Mouse (Mus musculus): ENCODE data around the gene Apobec4.

Gene Apobec4

DNA sequence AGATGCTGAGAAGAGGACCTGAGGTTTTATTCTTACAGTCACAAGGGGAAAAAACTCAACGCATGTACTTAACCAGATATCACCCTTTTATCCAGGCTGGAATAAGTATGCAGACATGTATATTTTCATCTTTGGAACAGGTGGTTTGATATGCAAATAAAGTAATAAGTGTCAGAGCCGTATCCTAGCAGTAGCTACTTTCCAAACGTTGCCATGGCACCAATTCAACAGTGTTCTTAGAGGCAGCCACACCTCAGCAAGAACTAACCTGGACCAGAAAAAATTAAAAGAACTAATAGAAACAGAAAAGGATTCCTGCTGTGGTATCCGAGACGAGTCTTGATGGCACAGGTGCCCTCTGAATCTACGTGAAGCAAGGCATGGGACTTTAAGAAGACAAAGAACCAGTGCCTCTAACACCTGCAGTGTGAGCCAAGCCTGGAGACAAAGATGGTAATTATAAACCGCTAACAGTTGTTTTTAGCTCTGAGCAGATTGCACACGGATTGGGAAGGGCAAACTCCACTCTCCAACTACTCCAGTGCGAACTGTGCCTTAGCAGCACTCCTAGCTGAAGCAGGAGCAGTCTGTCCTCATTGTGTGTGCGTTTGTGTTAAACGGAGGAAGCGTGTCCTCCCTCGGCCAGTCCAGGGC, at the start of gene Apobec4:
Gene Apobec4 (plus strand): TSS at position 240 of the 654 bp plus-strand sequence.
- peak; percentile 24 for DNase-seq

DNA sequence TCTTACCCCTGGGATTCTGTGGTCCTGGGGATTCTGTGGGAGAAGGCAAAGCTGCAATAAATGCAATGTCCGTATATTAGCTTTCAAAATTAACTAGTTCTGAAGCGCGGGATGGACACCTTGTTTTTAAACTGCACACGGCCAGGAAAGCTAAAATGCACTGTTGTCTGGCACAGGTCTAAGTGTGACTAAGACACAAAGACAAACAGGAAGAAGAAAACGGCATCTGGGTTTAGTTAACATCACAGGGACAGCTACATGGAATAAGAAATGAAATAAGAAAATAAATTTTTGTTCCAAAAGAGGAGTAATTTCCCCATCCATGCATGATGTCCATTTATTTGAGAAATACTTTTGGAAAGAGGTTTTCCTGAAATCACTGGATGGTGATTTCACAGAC, 49.3 kb upstream of the Apobec4 start:
- DNase-seq: no peak

DNA sequence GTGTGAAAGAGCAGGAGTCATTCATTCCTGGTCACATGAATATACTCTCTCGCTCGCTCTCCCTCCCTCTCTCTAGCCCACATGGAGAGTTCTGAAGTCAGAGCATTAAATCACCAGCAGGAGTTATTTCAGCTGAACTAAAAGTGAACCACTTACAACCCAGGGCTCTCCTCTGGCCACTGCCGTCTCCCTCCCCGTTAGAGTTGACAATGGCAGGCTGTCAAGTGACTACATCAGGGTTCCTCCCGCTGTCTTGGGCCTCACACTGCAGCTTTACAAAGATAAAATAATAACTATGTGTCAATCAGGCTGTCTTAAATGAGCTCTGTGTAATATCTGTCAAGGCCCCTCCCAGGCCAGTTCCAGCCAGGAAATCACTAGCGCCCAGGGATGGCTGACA, 47.4 kb upstream of the Apobec4 start:
- peak; percentile 40 for DNase-seq

DNA sequence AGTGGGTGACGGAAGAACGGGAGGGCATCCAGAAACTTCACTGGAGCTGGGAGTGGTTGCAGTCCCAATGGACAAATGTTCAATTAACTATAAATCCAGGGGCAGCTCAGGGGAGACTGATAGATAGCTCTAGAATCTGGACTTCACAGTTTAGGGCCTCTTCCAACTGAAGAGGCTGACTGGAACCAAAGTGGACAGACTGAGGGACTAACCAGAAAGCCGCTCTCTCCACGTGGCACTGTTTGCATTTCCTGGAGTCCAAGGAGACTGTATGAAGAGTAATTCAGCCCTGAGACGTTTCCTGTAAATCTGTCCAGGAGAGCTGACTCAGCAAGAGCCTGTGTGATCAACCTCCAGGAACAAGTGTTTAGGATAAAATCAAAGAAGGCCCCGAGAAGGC, 46.4 kb upstream of the Apobec4 start:
- no peak for DNase-seq

DNA sequence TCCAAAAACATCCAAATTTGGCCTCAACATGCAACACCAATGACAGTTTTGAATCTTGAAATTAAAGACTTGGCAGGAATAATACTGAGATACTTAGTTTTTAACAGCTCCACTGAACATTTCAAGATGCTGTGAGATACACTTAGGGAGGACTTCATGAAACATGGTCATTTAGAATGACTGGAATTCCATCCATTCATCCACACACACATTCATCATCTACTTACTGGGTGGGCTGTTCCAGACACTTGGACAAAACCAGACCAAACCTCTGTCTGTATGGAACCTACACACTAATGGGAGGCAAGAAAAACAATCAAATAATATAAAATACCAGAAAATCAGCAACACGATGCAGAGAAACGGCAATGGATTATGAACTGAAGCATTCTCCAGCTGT, 42.8 kb upstream of the Apobec4 start:
- no peak for DNase-seq

DNA sequence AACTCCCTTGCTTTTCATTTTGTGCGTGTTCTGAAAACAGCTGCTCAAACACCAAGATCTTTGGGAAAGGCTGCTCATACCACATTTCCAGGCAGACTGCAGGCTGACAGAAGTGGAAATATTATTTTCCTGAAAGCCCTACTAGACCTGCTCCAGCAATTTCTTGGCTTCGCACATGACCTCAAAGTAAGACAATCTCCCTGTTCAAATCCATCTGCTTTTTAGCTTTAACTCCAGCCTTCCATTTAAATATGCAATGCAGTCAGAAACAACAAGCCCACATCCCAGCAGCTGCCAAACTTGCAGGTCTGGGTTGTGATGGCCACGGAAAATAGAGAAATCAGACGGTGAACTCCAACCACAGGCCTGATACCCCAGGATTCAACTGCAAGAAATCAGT, 39.3 kb upstream of the Apobec4 start:
- DNase-seq: no peak

DNA sequence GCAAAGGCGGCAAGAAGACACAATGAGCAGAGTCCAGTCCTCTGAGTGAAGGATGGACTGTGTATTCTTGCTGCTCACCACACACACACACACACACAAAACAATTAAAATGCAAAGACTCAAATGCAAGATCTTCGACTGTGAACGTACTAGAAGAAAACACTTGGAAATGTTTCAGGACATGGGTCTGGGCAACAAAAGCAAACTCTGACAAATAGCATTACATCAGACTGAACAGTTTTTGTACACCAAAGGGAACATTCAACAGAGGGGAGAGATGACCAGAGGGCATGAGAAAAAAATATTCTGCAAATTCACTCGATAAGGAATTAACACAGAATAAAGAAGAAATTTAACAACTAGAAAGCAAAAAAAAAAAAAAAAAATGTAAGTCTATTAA, 36.4 kb upstream of the Apobec4 start:
- DNase-seq: no peak

DNA sequence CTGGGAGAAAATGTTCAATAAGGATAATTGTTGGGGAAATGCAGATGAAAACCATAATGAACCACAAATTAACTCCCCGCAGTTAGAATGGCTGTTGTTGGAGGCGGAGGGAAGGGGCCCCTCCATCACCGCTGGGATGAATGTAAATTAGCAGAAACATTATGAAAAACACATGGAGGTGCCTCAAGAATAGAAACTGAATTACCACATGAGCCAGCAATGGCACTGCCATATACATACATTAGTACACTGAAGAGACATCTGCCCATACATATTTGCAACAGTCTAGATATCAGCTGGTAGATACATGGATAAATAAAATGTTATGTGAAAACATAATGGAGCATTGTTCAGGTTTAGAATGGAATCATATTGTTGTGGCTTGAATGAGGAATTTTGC, 35.9 kb upstream of the Apobec4 start:
- no peak for DNase-seq

DNA sequence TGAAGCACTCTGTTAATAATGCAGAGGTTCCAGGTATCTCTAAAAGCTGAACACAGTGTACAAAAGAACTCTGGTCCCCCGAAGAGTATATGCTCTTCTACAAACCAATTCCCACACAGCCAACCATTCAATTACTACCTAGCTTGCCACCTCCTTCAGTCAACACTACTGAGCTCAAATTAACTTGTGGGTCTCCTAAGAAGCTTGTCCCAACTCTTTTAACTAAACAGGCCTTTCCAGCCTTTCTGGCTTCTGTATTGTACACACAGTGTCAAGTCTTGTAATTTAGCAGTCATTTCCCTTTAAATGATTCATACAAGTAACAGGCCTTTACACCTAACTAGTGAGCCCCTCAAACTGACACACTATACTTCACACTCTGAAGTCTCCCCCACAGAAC, 33.0 kb upstream of the Apobec4 start:
- no peak for DNase-seq

DNA sequence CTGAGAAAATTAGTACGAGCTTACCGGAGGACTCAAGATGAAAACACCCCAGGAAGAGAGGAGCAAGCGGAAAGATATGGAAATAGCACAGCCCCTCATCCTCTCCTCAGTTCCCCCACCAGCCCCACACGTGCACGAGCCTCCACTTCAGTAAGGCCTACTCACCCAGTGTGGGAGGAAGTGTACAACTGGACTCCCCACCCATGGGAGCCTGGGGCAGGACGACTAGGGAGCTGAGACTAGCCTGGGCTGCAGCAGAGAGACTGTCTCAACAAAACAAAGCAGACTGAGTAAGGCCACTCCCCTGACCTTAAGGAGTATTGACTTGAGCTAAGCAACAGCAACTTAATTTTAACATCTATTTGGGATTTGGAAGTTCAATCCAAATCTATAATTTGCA, 32.2 kb upstream of the Apobec4 start:
- no peak for DNase-seq

DNA sequence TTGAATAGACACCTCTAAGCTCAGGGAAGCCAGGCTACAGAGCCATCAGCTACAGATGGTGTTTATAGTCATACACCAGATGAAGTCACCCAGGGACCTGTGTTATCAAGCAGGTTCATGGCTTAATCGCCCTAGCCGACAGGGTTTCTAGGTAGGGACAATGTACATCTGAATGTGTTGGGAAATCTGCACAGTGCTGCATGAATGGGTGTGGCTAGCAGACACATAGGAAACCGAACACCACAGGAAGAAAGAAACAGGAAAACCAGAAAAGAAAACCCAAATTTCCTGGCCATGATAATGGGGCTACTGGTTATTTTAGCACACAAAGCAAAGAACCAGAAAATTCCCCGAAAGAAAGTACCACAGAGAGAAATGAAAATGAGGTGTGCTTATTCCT, 29.4 kb upstream of the Apobec4 start:
- no peak for DNase-seq

DNA sequence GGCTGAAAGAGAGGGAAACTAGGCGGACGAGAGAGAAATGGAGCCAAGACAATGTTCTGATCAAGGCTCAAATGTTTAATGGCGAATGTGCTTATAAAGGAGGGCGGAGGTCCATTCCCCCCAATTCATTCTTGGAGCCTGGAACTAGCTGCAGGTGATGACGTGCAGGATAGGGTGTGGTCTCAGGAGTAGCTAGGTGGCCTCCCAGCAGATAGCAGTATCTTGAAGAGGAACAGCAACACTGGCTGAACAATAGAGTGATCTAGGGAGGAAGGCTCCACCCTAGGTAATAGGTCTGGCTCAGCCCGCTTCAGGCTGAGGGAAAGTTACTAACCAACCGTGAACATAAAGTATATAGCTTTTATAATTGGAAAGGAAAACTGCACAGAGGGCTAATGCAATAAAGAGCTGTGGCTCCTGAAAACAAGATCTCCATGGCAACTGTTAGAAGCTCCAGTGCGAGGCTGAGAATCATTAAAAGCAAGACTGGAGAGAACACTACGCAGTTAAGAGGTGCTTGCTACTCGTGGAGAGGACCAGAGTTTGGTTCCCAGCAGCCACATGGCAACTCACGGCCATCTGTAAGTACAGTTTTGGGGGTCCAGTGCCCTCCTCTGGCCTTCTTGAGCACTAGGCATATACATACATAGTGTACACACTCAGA, 28.7 kb upstream of the Apobec4 start:
- no peak for DNase-seq

DNA sequence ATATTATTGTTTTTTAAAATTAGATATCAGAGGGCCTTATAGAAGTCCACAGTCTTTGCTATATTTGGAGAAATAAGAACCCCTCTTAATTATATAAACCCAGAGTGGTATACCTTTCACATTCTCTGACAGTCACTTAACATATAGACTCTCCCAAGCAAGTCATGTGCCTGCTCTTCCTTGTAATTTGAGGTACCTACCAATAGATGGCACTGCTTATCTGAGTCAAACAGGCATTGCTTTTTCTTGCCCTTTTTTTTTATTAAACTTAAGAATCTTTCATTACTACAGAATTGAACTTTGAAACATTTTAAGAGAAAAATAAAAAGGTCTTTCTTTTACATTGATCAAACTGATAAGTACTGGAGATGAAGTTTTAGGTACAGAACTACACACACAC, 26.1 kb upstream of the Apobec4 start:
- no peak for DNase-seq

DNA sequence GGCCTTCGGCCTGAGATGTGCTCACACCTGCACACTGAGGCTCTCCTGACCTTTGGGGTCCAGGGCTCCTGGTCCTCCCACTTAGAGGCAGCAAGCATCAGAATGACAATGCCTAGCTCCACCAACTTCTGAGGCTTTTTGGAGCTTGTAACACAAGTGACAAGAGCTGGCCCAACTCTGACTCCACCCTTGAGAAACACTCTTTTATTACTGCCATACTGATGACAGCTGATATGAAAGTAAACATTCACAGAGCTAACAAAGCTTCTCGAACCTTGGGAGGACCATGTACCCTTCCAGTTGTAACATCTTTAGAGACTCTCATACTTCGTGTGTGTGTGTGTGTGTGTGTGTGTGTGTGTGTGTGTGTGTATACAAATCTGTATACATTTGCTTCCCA, 24.3 kb upstream of the Apobec4 start:
- no peak for DNase-seq

DNA sequence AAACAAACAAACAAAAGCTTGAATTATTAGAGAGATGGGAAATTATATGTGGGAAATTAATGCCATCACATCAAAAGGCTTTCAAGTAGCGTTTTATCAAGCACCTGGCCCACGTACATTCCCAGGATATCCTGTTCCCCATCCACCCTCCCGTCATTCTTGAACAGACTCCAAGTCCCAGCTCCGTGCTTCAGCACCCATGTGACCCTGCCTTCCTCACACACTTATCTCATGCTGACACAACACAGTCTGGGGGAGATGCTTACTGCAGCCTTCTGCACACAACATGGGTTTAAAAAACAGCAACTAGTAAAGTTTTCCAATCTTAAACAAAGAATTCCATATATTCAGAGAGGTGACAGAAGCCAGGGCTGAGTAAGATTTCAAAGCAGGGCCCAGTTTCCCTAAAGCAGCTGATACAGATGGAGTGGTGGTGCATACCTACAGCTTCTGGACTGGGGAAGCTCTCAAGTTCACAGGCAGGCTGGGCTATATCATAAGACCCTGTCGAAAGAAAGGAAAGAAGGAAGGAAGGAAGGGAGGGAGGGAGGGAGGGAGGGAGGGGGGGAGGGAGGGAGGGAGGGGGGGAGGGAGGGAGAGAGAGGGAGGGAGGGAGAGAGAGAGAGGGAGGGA, 22.6 kb upstream of the Apobec4 start:
- peak; percentile 29 for DNase-seq

DNA sequence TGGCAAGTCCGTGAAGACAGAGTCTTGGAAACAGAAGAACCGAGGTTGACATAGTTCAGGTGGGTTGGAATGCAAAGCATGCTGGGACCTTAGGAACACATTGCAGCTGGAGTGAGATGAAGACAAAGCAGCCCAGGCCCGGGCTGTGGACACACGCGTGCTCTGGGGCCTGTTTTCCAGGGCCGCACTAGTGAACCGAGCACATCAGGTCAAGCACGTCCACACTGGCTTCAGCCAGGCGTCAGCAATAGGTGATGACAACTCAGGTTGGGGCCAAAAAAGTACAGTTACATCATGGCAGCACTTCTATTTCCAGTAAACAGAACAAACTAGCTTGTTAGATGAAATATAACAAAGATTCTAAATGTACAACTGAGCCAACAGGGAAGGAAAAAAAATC, 11.6 kb upstream of the Apobec4 start:
- no peak for DNase-seq

DNA sequence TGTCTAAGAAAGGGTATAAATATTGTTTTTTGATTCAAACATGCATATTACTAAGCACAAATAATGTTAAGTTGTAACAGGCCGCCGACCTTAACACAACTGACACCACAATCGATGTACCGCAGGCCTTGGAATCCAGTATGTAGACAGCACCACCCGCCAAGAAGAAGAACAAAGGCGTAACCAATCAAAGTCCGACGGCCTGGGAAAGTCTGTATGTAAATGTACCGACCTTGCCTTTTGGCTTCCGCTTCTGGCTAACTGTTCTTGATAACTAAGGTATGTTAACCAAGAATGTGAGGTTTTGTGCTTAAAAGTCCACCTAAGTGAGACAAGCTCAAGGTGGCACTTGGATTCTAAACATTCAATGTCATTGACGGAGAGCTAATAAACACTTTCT, 11.0 kb upstream of the Apobec4 start:
- DNase-seq: no peak

DNA sequence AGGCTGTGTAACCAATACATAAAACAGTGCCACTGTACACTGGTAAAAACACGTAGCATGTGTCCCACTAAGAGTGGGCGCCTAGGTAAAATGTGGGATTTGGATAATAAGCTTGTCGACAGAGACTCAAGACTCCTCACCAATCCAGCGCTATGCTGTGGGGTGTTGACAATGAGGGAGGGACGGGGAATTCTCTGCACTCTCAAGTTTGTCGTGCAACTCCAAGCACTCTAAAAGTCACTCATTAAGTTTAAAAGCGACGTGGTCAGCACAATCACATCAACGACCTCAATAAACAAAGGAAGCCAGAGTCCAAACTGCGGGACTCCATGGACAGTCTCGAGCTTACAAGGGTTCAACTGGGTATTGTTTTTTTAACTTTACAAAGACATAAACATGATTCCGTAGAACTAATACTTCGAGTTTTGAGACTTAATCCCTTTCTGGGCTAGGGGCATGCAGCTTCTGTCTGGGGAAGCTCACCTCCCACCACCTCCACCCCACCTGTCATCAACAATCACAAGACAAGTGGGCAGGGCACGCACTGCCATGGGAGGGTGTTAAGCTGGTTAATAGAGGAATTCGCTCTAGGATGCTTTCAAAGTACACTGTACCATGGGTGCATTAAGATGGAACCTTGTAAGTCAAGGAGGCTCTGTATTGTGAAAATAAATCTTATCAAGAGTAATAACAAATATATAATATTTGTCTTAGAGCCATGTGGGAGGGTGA, 7.1 kb upstream of the Apobec4 start:
- DNase-seq: no peak

DNA sequence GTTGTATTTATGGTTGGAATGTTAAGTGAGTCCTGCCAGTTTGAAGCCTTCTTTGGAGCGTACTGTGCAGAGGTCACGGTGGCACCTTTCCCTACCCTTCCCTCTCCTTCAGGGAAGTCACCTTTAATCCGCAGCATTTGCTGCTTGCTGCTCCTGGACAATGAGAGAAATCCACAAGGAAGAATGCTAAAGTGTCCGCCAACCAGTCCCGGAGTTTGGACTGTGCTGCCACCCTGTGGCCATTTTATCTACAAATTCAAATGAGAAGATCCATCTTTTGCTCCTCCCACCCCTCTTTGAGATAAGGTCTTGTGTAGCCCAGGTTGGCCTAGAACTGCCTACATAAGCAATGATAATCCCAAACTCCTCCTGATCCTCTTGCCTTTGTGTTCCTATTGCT, 3.9 kb upstream of the Apobec4 start:
- peak; percentile 91 for DNase-seq

DNA sequence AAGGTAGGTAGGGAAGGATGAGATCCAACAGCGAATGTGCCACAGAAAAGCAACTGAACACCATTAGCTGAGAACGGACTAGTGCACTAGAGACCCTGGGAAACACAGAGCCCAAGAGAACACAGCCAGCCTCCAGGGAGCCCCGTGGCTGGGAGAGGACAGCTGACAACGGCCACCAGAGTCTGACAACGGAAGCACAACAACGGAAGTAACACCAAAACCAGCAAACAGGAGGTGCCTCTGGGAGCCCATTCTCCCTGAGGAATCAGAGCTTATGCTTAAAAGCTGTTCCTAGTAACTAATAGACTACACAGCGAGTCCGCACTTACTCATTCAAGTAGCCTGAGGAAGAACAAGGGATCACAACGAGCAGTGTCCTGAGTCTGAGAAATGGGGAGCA, 1.1 kb upstream of the Apobec4 start:
- DNase-seq: no peak

DNA sequence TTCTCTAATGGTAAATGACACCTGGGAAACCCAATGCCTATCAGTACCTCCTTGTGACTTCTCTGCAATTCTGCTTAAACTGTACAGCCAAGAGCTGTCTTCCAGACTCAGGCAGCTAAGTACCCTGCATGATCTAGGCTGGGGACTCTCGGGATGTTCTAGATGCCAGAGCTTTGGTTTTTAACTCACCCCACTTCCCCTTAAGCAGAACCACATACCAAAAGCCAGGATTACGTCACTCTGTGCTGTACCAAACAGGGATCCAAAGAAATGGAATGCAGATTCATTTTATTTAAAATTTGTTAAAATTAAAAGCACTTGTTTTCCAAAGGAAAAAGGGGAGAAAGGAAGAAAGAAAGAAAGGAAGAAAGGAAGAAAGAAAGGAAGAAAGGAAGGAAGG, 11.4 kb downstream of the Apobec4 start:
- no peak for DNase-seq

DNA sequence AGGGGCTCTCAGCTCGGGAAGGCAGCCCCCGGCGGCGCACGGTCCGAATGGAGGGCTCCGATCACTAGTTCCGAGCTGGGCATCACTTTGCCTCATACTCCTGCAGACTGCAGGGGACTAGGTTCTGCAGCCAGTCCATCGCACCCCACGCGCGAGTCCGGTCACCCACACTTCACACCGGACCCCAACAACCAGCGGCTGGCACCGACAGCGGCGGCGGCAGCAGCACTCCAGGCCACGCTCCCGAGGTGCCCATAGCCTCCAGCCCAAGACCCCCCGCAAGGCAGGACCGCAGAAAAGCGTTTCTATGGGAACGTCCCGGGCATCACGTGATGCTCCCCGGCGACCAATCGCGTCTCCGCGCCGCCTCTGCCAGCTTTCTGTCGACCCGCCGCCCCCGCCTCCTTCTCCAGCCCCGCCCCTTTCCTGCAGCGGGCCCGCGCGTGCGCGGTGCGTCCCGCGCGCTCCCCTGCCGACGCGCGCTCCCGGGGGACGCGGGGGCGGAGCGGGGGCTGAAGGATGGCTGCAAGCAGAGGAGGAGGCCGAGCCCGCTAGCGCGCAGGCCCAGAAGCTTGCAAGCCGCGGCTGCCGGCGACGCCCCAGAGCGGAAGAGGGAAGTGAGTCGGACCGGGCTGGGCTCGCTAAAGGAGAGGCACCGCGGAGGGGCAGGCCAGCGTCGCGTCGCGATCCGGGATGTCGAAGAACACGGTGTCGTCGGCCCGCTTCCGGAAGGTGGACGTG, 15.9 kb downstream of the Apobec4 start, which contains the start of the genes Rgl1 and Arpc5:
Gene Rgl1 (minus strand): TSS at position 320 of the 741 bp plus-strand sequence.
Gene Arpc5 (plus strand): TSS at position 511 of the 741 bp plus-strand sequence.
- DNase-seq: peak; percentile 98

Data from kidney, postnatal 14 days (tissue).